Comparison of ENCODE assay signal across 24 mouse cellular contexts in genomic region chr13:102909654-102910418, GRCm38 (mm10).
DNase-seq lines count a peak whose midpoint lies in the region; ATAC-seq and TF ChIP-seq lines count a peak whose summit lies in the region.
"Had no signal": no experiment of that assay in that cellular context is flagged by ENCODE, and none has a peak within 500 bp of the region (broad histone marks: within the 10 kb centered on the region; RNA-seq: fewer than 3 reads in every experiment).

No protein-coding gene starts in this region.

- H3K79me2 ChIP-seq in CH12.LX (replicated peaks; ENCODE audit: control insufficient read depth, extremely low read depth, insufficient read depth, poor library complexity, severe bottlenecking): peaks cover 9% of the 10 kb centered on the region

- no peak overlapping the region for H3K4me3 ChIP-seq in layer of hippocampus, adult 2 months
- no peak overlapping the region for H3K4me3 ChIP-seq in CH12.LX (replicated peaks in 1 of 3; ENCODE audit: low read depth in 2 of 3, low read length in 2 of 3, poor library complexity in 1 of 3)
- H3K4me3 ChIP-seq: embryonic facial prominence, embryonic 12.5 days; heart, embryonic 13.5 days; kidney, embryonic 15.5 days; midbrain, embryonic 12.5 days; neural tube, embryonic 12.5 days; stomach, embryonic 15.5 days had no signal

- TF ChIP-seq POLR2A in CH12.LX (IDR thresholded peaks at IDR 0.05; ENCODE audit: low read depth, low read length): no peak

- peak; percentile 12 for DNase-seq in heart, adult 11 months
- no peak for DNase-seq in heart, adult 8-10 months (ENCODE audit: low spot score)
- no peak for DNase-seq in layer of hippocampus, adult 2 months (ENCODE audit: low spot score in 2 of 2)
- DNase-seq in layer of hippocampus, postnatal 36 days: no peak
- DNase-seq in CH12.LX (ENCODE audit: extremely low read depth) (no peak), Patski (ENCODE audit: low read depth, low spot score) (no peak)
- DNase-seq in spleen, adult 12 weeks (ENCODE audit: low spot score): no peak
- DNase-seq: adrenal gland, adult 8-10 months; cerebellum, adult 11-12 months; cerebellum, postnatal 10 days; heart, postnatal 36 days; lung, adult 18-20 months; lung, postnatal 14 days; right cerebral cortex, postnatal 25 days; thymus, adult 2 months had no signal

- H3K27me3 ChIP-seq in CH12.LX (replicated peaks): no peaks in the 10 kb centered on the region
- H3K27me3 ChIP-seq in Patski: no peaks in the 10 kb centered on the region
- H3K27me3 ChIP-seq: embryonic facial prominence, embryonic 12.5 days; heart, embryonic 13.5 days; kidney, embryonic 15.5 days; midbrain, embryonic 12.5 days; neural tube, embryonic 12.5 days; stomach, embryonic 15.5 days had no signal

- peak; percentile 60 for TF ChIP-seq CTCF in layer of hippocampus, adult 2 months (conservative IDR thresholded peaks at IDR 0.05)
- TF ChIP-seq CTCF in CH12.LX (conservative IDR thresholded peaks at IDR 0.05 in 1 of 2, IDR thresholded peaks at IDR 0.05 in 1 of 2; ENCODE audit: low read depth in 2 of 2, low read length in 2 of 2) (peak in 1 of 2 experiments; percentile 43; a peak in 3 of 4 replicates), Patski (IDR thresholded peaks at IDR 0.05) (peak; percentile 49)

- H3K9me3 ChIP-seq in CH12.LX (replicated peaks; ENCODE audit: low read length): peaks cover 2% of the 10 kb centered on the region
- H3K9me3 ChIP-seq: embryonic facial prominence, embryonic 12.5 days; heart, embryonic 13.5 days; kidney, embryonic 15.5 days; midbrain, embryonic 12.5 days; neural tube, embryonic 12.5 days; stomach, embryonic 15.5 days had no signal

- peak; percentile 32 for TF ChIP-seq RAD21 in CH12.LX (IDR thresholded peaks at IDR 0.05; ENCODE audit: low read depth, low read length)

- ATAC-seq in Patski: no peak
- no peak for ATAC-seq in CD4-positive, CD25-positive, alpha-beta regulatory T cell, adult 4 months
- ATAC-seq: activated CD4-positive, CD25-positive, alpha-beta regulatory T cell, adult 4 months had no signal

- no peak for TF ChIP-seq EP300 in CH12.LX (IDR thresholded peaks at IDR 0.05; ENCODE audit: low read length)

- no peaks in the 10 kb centered on the region for H3K36me3 ChIP-seq in CH12.LX (replicated peaks in 1 of 2; ENCODE audit: control insufficient read depth in 1 of 2, insufficient read depth in 1 of 2, low read length in 1 of 2)
- H3K36me3 ChIP-seq: embryonic facial prominence, embryonic 12.5 days; kidney, embryonic 15.5 days; midbrain, embryonic 12.5 days; neural tube, embryonic 12.5 days; stomach, embryonic 15.5 days had no signal

- dilution Hi-C loops in CH12.LX (cut with MboI; ENCODE audit: extremely low pct_ligation_motif_present, extremely low pct_unique_long_range_greater_than_20kb, low sequenced_read_pairs): no loop called here

- POLR2A ChIA-PET in Patski (lab: Charles Lee): interaction anchor here (0.7 to 1.4 kb wide), 2 partner anchors 14 to 200 kb away, joined by 3 to 4 read pairs; no protein-coding TSS in a partner anchor

- CTCF ChIA-PET in Patski (lab: Charles Lee): interaction anchor here (1.0 to 1.6 kb wide), 2 partner anchors 16 to 212 kb away, joined by 3 to 4 read pairs; no protein-coding TSS in a partner anchor

- no peak overlapping the region for H3K27ac ChIP-seq in layer of hippocampus, adult 2 months
- no peak overlapping the region for H3K27ac ChIP-seq in CH12.LX (ENCODE audit: insufficient read depth, low read depth)
- H3K27ac ChIP-seq: embryonic facial prominence, embryonic 12.5 days; heart, embryonic 13.5 days; hindbrain, embryonic 14.5 days; kidney, embryonic 15.5 days; midbrain, embryonic 12.5 days; neural tube, embryonic 12.5 days; stomach, embryonic 15.5 days had no signal

- H3K4me2 ChIP-seq in CH12.LX (ENCODE audit: insufficient read depth, low read depth, poor library complexity, severe bottlenecking): no peak overlapping the region
- H3K4me2 ChIP-seq: embryonic facial prominence, embryonic 12.5 days; heart, embryonic 13.5 days; hindbrain, embryonic 14.5 days; kidney, embryonic 15.5 days; midbrain, embryonic 12.5 days; neural tube, embryonic 12.5 days; stomach, embryonic 15.5 days had no signal

- no peak overlapping the region for H3K9ac ChIP-seq in CH12.LX (ENCODE audit: insufficient read depth, low read depth)
- H3K9ac ChIP-seq: embryonic facial prominence, embryonic 12.5 days; heart, embryonic 13.5 days; hindbrain, embryonic 14.5 days; kidney, embryonic 15.5 days; midbrain, embryonic 12.5 days; neural tube, embryonic 12.5 days; stomach, embryonic 15.5 days had no signal

- peaks cover 8 to 12% of the 10 kb centered on the region in 2 experiments for H3K4me1 ChIP-seq in CH12.LX (ENCODE audit: control insufficient read depth in 1 of 2, insufficient read depth in 2 of 2)
- H3K4me1 ChIP-seq: embryonic facial prominence, embryonic 12.5 days; neural tube, embryonic 12.5 days; stomach, embryonic 15.5 days had no signal

- in situ Hi-C loops in CH12.LX (cut with MboI; ENCODE audit: low pct_ligation_motif_present, low pct_unique_long_range_greater_than_20kb, low sequenced_read_pairs): loop anchor here (10.0 kb wide), 2 partner anchors 65 to 215 kb away; partner anchors contain the start of gene Cd180
- in situ Hi-C loops in Patski (cut with MboI; ENCODE audit: low pct_unique_long_range_greater_than_20kb): loop anchor here (10.0 kb wide), 2 partner anchors 205 to 225 kb away; no protein-coding TSS in a partner anchor

TF ChIP-seq in CH12.LX, 34 proteins besides CTCF, POLR2A, EP300 and RAD21:
- no peak for TF ChIP-seq IRF4 (IDR thresholded peaks at IDR 0.05; ENCODE audit: low read depth, low read length)
- TF ChIP-seq CHD1 (IDR thresholded peaks at IDR 0.05; ENCODE audit: low read depth, low read length): no peak
- TF ChIP-seq SMC3 (IDR thresholded peaks at IDR 0.05; ENCODE audit: low read depth, low read length): peak; percentile 27; the same call in 1 of the 2 replicates
- TF ChIP-seq USF2 (conservative IDR thresholded peaks at IDR 0.05; ENCODE audit: low read depth, low read length): no peak
TF ChIP-seq in CH12.LX: peak in this region for 1.
